Mouse (Mus musculus): Measurements from ENCODE around the gene Fmo2.

Gene Fmo2

GRCm38 (mm10) chr1:162840211-162840610, 58.3 kb downstream of the Fmo2 start:
- DNase-seq: no peak

GRCm38 (mm10) chr1:162838976-162839375, 59.5 kb downstream of the Fmo2 start:
- no peak for DNase-seq

- DNase-seq: no peak
Measured at GRCm38 (mm10) chr1:162834342-162834741, 64.2 kb downstream of the Fmo2 start.

- no peak for DNase-seq
Measured at GRCm38 (mm10) chr1:162832574-162832953, 66.0 kb downstream of the Fmo2 start.

GRCm38 (mm10) chr1:162831838-162832573, 66.5 kb downstream of the Fmo2 start:
- no peak for DNase-seq

All from kidney, postnatal 4 days (tissue).